Mouse (Mus musculus): ENCODE measurements around the gene Asrgl1. TPM values are rescaled to one million over a fixed set of nuclear protein-coding genes. Genes with fewer than 3 reads are reported as not detected.
"Not testable (repeated sequence)": the region's sequence is repeated elsewhere in the genome, so short reads cannot be mapped to it uniquely, and the experiment has no call there.

The Asrgl1 gene
- polyA plus RNA-seq (2015; fragmentation: Nextera tagmentation; extraction: Ambion mirVana) = 10.2 and 11.8 TPM in 2 replicates

GRCm38 (mm10) chr19:9135512-9136331 lies at the start of gene Asrgl1:
Gene Asrgl1 (minus strand): TSS chr19:9135636.
- H3K4me1 ChIP-seq (ENCODE audit: control insufficient read depth, insufficient read depth, low read length) = peaks cover 2% of the 10 kb centered on the region; the same call in 1 of the 2 replicates
- H3K36me3 ChIP-seq (ENCODE audit: control insufficient read depth, insufficient read depth, low read length) = no peaks in the 10 kb centered on the region
- peak within 1 kb of the TSS; percentile 81 for H3K9ac ChIP-seq (ENCODE audit: low read length)
- WGBS = 11% methylated on average over 31 of the region's 31 CpGs
- no peak within 1 kb of the TSS; the same call in 1 of the 2 replicates for H3K27ac ChIP-seq (ENCODE audit: low read length)
- ATAC-seq (ENCODE audit: insufficient read depth, low FRiP score) = peak; percentile 96
- peak within 1 kb of the TSS; percentile 87 for H3K4me2 ChIP-seq (ENCODE audit: low read depth, low read length)
- H3K9me3 ChIP-seq (replicated peaks; ENCODE audit: control insufficient read depth, low read length) = no peaks in the 10 kb centered on the region
- peak within 1 kb of the TSS; percentile 71 for H3K4me3 ChIP-seq (replicated peaks; ENCODE audit: low read length)
- H3K27me3 ChIP-seq (ENCODE audit: control insufficient read depth, insufficient read depth, low read length) = no peaks in the 10 kb centered on the region

- no peak overlapping the region for H3K9ac ChIP-seq (ENCODE audit: low read length)
- no peaks in the 10 kb centered on the region for H3K9me3 ChIP-seq (replicated peaks; ENCODE audit: control insufficient read depth, low read length)
- no peaks in the 10 kb centered on the region for H3K36me3 ChIP-seq (ENCODE audit: control insufficient read depth, insufficient read depth, low read length)
- no peak for ATAC-seq (ENCODE audit: insufficient read depth, low FRiP score)
- 62% methylated on average over 4 of the region's 4 CpGs for WGBS
- no peak overlapping the region for H3K4me2 ChIP-seq (ENCODE audit: low read depth, low read length)
- no peaks in the 10 kb centered on the region for H3K4me1 ChIP-seq (ENCODE audit: control insufficient read depth, insufficient read depth, low read length)
- H3K27me3 ChIP-seq (ENCODE audit: control insufficient read depth, insufficient read depth, low read length) = no peaks in the 10 kb centered on the region
- H3K27ac ChIP-seq (ENCODE audit: low read length) = no peak overlapping the region
- H3K4me3 ChIP-seq (replicated peaks; ENCODE audit: low read length) = no peak overlapping the region
These were observed 10.8 kb upstream of the Asrgl1 start for GRCm38 (mm10) chr19:9146214-9146613.

GRCm38 (mm10) chr19:9143639-9144125 lies 8.2 kb upstream of the Asrgl1 start:
- H3K27me3 ChIP-seq (ENCODE audit: control insufficient read depth, insufficient read depth, low read length) = no peaks in the 10 kb centered on the region
- H3K4me1 ChIP-seq (ENCODE audit: control insufficient read depth, insufficient read depth, low read length) = no peaks in the 10 kb centered on the region
- no peak for ATAC-seq (ENCODE audit: insufficient read depth, low FRiP score)
- no peak overlapping the region for H3K9ac ChIP-seq (ENCODE audit: low read length)
- no peaks in the 10 kb centered on the region for H3K9me3 ChIP-seq (replicated peaks; ENCODE audit: control insufficient read depth, low read length)
- no peak overlapping the region for H3K4me3 ChIP-seq (replicated peaks; ENCODE audit: low read length)
- no peak overlapping the region for H3K27ac ChIP-seq (ENCODE audit: low read length)
- H3K4me2 ChIP-seq (ENCODE audit: low read depth, low read length) = no peak overlapping the region
- no peaks in the 10 kb centered on the region for H3K36me3 ChIP-seq (ENCODE audit: control insufficient read depth, insufficient read depth, low read length)

GRCm38 (mm10) chr19:9143230-9143629 lies 7.8 kb upstream of the Asrgl1 start:
- no peak overlapping the region for H3K27ac ChIP-seq (ENCODE audit: low read length)
- WGBS = 65% methylated on average over 2 of the region's 2 CpGs
- H3K4me1 ChIP-seq (ENCODE audit: control insufficient read depth, insufficient read depth, low read length) = no peaks in the 10 kb centered on the region
- no peaks in the 10 kb centered on the region for H3K27me3 ChIP-seq (ENCODE audit: control insufficient read depth, insufficient read depth, low read length)
- no peak for ATAC-seq (ENCODE audit: insufficient read depth, low FRiP score)
- no peaks in the 10 kb centered on the region for H3K9me3 ChIP-seq (replicated peaks; ENCODE audit: control insufficient read depth, low read length)
- no peaks in the 10 kb centered on the region for H3K36me3 ChIP-seq (ENCODE audit: control insufficient read depth, insufficient read depth, low read length)
- no peak overlapping the region for H3K4me3 ChIP-seq (replicated peaks; ENCODE audit: low read length)
- no peak overlapping the region for H3K4me2 ChIP-seq (ENCODE audit: low read depth, low read length)
- no peak overlapping the region for H3K9ac ChIP-seq (ENCODE audit: low read length)

GRCm38 (mm10) chr19:9140361-9140760 lies 4.9 kb upstream of the Asrgl1 start:
- WGBS = 71% methylated on average over 1 of the region's 1 CpGs
- not testable (repeated sequence) for H3K36me3 ChIP-seq (ENCODE audit: control insufficient read depth, insufficient read depth, low read length); H3K4me3 ChIP-seq (replicated peaks; ENCODE audit: low read length); H3K4me2 ChIP-seq (ENCODE audit: low read depth, low read length); H3K4me1 ChIP-seq (ENCODE audit: control insufficient read depth, insufficient read depth, low read length); H3K9ac ChIP-seq (ENCODE audit: low read length); ATAC-seq (ENCODE audit: insufficient read depth, low FRiP score); H3K27ac ChIP-seq (ENCODE audit: low read length); H3K27me3 ChIP-seq (ENCODE audit: control insufficient read depth, insufficient read depth, low read length); H3K9me3 ChIP-seq (replicated peaks; ENCODE audit: control insufficient read depth, low read length)

- 86% methylated on average over 1 of the region's 1 CpGs for WGBS
- no peak overlapping the region for H3K9ac ChIP-seq (ENCODE audit: low read length)
- ATAC-seq (ENCODE audit: insufficient read depth, low FRiP score) = no peak
These were observed 1.7 kb upstream of the Asrgl1 start for GRCm38 (mm10) chr19:9137159-9137558.

GRCm38 (mm10) chr19:9134746-9135511 lies 507 bp downstream of the Asrgl1 start:
- no peaks in the 10 kb centered on the region for H3K9me3 ChIP-seq (replicated peaks; ENCODE audit: control insufficient read depth, low read length)
- peak overlapping the region; percentile 87 for H3K4me2 ChIP-seq (ENCODE audit: low read depth, low read length)
- 1% methylated on average over 33 of the region's 37 CpGs for WGBS
- no peaks in the 10 kb centered on the region for H3K36me3 ChIP-seq (ENCODE audit: control insufficient read depth, insufficient read depth, low read length)
- peaks cover 2% of the 10 kb centered on the region; the same call in 1 of the 2 replicates for H3K4me1 ChIP-seq (ENCODE audit: control insufficient read depth, insufficient read depth, low read length)
- H3K27me3 ChIP-seq (ENCODE audit: control insufficient read depth, insufficient read depth, low read length) = no peaks in the 10 kb centered on the region
- H3K9ac ChIP-seq (ENCODE audit: low read length) = peak overlapping the region; percentile 81
- peak overlapping the region; percentile 71 for H3K4me3 ChIP-seq (replicated peaks; ENCODE audit: low read length)
- no peak overlapping the region; the same call in 1 of the 2 replicates for H3K27ac ChIP-seq (ENCODE audit: low read length)
- ATAC-seq (ENCODE audit: insufficient read depth, low FRiP score) = peak; percentile 68

More at GRCm38 (mm10) chr19:9137159-9137558, 1.7 kb upstream of the Asrgl1 start:
- Histone ChIP-seq H3K4me2 (ENCODE audit: low read depth, low read length) (no peak overlapping the region), H3K4me1 (ENCODE audit: control insufficient read depth, insufficient read depth, low read length) (0 out of 2 replicates have a peak, but pooled peaks cover 2% of the 10 kb centered on the region), H3K27me3 (ENCODE audit: control insufficient read depth, insufficient read depth, low read length) (no peaks in the 10 kb centered on the region), H3K4me3 (replicated peaks; ENCODE audit: low read length) (no peak overlapping the region), H3K9me3 (replicated peaks; ENCODE audit: control insufficient read depth, low read length) (no peaks in the 10 kb centered on the region), H3K36me3 (ENCODE audit: control insufficient read depth, insufficient read depth, low read length) (no peaks in the 10 kb centered on the region), H3K27ac (ENCODE audit: low read length) (no peak overlapping the region)

GRCm38 (mm10) chr19:9129996-9130395 lies 5.4 kb downstream of the Asrgl1 start:
- no peaks in the 10 kb centered on the region for H3K27me3 ChIP-seq (ENCODE audit: control insufficient read depth, insufficient read depth, low read length)
- no peaks in the 10 kb centered on the region for H3K9me3 ChIP-seq (replicated peaks; ENCODE audit: control insufficient read depth, low read length)
- no peaks in the 10 kb centered on the region for H3K36me3 ChIP-seq (ENCODE audit: control insufficient read depth, insufficient read depth, low read length)
- WGBS = 54% methylated on average over 1 of the region's 1 CpGs
- no peak overlapping the region for H3K4me3 ChIP-seq (replicated peaks; ENCODE audit: low read length)
- no peak overlapping the region for H3K4me2 ChIP-seq (ENCODE audit: low read depth, low read length)
- no peaks in the 10 kb centered on the region; the same call in 1 of the 2 replicates for H3K4me1 ChIP-seq (ENCODE audit: control insufficient read depth, insufficient read depth, low read length)
- no peak overlapping the region for H3K27ac ChIP-seq (ENCODE audit: low read length)
- ATAC-seq (ENCODE audit: insufficient read depth, low FRiP score) = no peak
- no peak overlapping the region for H3K9ac ChIP-seq (ENCODE audit: low read length)
